Mouse (Mus musculus): ENCODE measurements around the gene Rgcc. TPM values are rescaled to one million over a fixed set of nuclear protein-coding genes. Genes with fewer than 3 reads are reported as not detected.
A peak's percentile ranks its signal among the peaks of the same experiment; 100 is the strongest.

Gene Rgcc
- polyA plus RNA-seq, 1 experiment from 2014 or later: 28.7 TPM

DNA sequence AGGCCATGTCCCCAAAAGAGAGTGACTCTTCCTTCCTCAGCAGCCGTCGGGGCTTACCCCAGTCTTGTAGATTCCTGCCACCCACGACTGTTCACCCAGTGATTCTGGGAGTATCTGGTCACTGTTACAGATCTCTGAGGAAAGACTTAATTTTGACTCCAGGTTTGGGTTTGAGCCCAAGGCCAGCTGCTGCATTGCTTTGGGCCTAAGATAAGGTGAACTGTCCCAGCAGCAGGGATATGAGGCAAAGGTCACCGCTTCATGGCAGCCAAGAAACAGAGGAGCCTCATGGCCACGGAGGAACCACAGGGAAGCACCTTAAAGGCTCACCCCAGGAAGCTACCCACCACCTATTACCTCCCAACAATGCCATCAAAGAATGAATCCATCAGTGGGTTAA is 44.8 kb downstream of the Rgcc start:
- H3K36me3 ChIP-seq: no peaks in the 10 kb centered on the region
- H3K27me3 ChIP-seq: no peaks in the 10 kb centered on the region
- H3K4me2 ChIP-seq: no peak overlapping the region
- H3K4me3 ChIP-seq (replicated peaks): no peak overlapping the region
- H3K9ac ChIP-seq: no peak overlapping the region
- no peak for ATAC-seq (replicated peaks; ENCODE audit: low FRiP score)
- H3K27ac ChIP-seq: no peak overlapping the region
- 88% methylated on average over 5 of the region's 5 CpGs for WGBS
- H3K9me3 ChIP-seq (replicated peaks): no peaks in the 10 kb centered on the region
- no peaks in the 10 kb centered on the region for H3K4me1 ChIP-seq

DNA sequence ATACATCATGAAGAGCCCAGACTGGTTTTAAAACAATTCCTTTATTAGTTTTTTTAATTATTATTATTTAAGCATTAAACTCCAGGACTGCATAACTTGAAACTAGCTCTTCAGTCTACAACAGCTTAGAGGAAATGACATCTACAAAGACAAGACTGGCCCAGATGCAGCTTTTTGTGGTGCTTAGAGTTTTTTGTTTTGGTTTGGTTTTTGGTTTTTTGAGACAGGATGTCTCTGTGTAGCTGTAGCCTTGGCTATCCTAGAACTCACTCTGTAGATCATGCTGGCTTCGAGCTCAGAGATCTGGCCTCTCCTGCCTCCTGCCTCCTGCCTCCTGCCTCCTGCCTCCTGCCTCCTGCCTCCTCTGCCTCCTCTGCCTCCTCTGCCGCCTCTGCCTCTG is 45.7 kb downstream of the Rgcc start:
- WGBS: 87% methylated on average over 2 of the region's 2 CpGs
- H3K9me3 ChIP-seq (replicated peaks): no peaks in the 10 kb centered on the region
- no peak overlapping the region for H3K4me3 ChIP-seq (replicated peaks)
- H3K4me2 ChIP-seq: no peak overlapping the region
- H3K27me3 ChIP-seq: no peaks in the 10 kb centered on the region
- H3K9ac ChIP-seq: no peak overlapping the region
- no peak overlapping the region for H3K27ac ChIP-seq
- ATAC-seq (replicated peaks; ENCODE audit: low FRiP score): no peak
- 0 out of 2 replicates have a peak, but pooled peaks cover 4% of the 10 kb centered on the region for H3K4me1 ChIP-seq
- no peaks in the 10 kb centered on the region for H3K36me3 ChIP-seq

DNA sequence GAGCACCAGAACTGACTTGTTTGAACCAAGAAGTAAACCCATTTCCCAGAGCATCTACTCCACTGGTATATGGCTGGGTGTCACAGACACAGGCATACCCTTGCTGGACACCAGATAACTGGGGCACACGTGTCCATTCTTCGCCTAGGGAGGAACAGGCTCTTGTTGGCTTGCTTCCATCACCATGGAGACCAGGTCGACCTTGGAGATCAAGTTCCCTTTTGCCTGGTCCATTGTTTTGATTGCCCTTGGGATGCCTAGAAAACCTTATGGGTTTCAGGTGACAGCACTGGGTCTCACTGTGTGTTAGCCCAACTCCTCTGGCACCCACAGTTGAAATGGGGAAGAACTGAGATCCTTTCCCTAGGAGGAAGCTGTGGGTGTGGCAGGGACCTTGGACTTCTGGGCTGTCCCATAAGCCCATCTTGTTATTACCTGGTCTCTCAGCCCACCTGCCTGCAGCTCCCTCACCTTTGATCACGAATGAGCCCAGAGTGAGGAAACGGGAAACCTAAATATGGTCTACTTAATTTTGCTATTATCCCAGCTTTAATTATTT is 49.6 kb downstream of the Rgcc start:
- no peaks in the 10 kb centered on the region for H3K36me3 ChIP-seq
- 57% methylated on average over 5 of the region's 5 CpGs for WGBS
- ATAC-seq (replicated peaks; ENCODE audit: low FRiP score): peak; percentile 86
- 0 out of 2 replicates have a peak, but pooled peaks cover 4% of the 10 kb centered on the region for H3K4me1 ChIP-seq
- no peak overlapping the region for H3K4me3 ChIP-seq (replicated peaks)
- no peak overlapping the region for H3K9ac ChIP-seq
- H3K9me3 ChIP-seq (replicated peaks): no peaks in the 10 kb centered on the region
- H3K27ac ChIP-seq: no peak overlapping the region
- H3K4me2 ChIP-seq: no peak overlapping the region
- no peaks in the 10 kb centered on the region for H3K27me3 ChIP-seq

DNA sequence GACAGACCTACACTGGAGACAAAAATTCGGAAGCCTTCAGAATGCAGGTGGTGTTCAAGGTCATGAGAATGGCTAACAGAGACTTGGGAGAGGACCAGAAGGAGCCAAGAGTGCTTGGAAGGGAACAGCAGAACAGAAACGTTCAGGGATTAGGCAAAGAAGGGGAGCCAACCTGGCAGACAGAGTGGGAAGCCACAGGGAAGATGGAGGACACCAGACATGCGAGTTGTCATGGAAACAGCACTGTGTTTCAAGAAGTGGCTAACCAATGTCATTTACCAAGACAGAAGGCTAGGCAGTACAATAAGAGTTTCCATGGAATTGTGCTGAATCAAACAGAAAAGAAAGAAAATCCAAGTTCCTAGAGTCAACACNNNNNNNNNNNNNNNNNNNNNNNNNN is 56.9 kb downstream of the Rgcc start:
- H3K9ac ChIP-seq: no peak overlapping the region
- ATAC-seq (replicated peaks; ENCODE audit: low FRiP score): no peak
- H3K27me3 ChIP-seq: no peaks in the 10 kb centered on the region
- no peaks in the 10 kb centered on the region for H3K9me3 ChIP-seq (replicated peaks)
- no peak overlapping the region for H3K4me3 ChIP-seq (replicated peaks)
- no peak overlapping the region for H3K4me2 ChIP-seq
- no peaks in the 10 kb centered on the region for H3K36me3 ChIP-seq
- WGBS: 72% methylated on average over 3 of the region's 3 CpGs
- no peaks in the 10 kb centered on the region for H3K4me1 ChIP-seq
- no peak overlapping the region for H3K27ac ChIP-seq

DNA sequence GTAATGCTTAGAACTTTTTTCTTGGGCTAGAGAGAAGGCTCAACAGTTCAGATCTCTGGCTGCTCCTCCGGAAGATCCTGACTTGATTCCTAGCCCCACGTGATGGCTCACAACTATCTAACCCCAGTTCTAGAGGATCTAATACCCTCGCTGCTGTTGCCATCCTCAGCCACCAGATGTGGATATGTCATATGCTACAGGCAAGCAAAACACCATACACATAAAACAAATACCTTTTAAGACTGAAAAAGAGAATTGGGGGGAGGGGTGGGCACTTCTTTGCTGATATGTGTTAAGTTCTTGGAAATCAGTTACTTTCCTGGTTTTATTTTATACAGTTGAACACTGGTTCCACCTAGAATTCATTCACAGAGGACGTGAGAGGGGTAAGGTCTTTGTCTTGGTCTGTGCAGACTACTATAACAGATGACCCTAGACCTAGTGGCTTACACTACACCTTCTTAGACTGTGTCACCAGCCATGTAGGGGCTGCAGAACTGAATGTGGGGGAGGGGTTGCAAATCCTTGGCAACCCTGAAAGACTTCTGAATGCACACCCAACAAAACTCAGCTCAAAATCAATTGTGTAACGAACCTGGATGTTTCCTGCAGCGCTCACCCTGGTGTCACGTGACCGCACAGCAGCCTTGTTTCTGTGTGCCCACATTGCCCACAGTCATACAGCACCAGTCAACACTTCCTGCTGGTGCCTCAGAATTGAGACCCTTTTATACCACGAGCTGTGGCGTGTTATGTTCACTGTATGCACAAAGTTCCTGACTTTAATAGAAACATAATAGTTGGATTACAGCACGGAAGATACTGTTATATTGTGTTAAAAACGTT is 58.2 kb downstream of the Rgcc start:
- H3K9me3 ChIP-seq (replicated peaks): no peaks in the 10 kb centered on the region
- H3K9ac ChIP-seq: no peak overlapping the region
- H3K27ac ChIP-seq: no peak overlapping the region
- no peak overlapping the region for H3K4me3 ChIP-seq (replicated peaks)
- H3K4me1 ChIP-seq: no peaks in the 10 kb centered on the region
- WGBS: 87% methylated on average over 12 of the region's 12 CpGs
- H3K36me3 ChIP-seq: no peaks in the 10 kb centered on the region
- no peaks in the 10 kb centered on the region for H3K27me3 ChIP-seq
- no peak overlapping the region for H3K4me2 ChIP-seq
- no peak for ATAC-seq (replicated peaks; ENCODE audit: low FRiP score)

DNA sequence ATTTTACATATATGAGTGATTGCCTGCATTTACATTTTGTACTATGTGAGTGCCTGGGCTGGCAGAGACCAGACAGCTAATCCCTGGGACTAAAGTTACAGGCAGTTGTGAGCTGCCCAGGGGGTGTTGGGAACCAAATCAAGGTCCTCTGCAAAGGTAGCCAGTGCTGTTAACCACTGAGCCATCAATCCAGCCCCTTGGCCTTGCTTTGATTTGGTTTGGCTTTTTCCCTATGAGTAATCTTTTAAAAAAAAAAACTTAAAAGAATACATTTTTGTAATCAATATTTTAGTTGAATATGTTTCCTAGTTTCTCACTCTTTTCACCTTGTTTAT is 59.1 kb downstream of the Rgcc start:
- no peak for ATAC-seq (replicated peaks; ENCODE audit: low FRiP score)
- no peaks in the 10 kb centered on the region for H3K36me3 ChIP-seq
- H3K4me1 ChIP-seq: no peaks in the 10 kb centered on the region
- no peak overlapping the region for H3K27ac ChIP-seq
- H3K27me3 ChIP-seq: no peaks in the 10 kb centered on the region
- H3K4me2 ChIP-seq: no peak overlapping the region
- no peak overlapping the region for H3K4me3 ChIP-seq (replicated peaks)
- H3K9ac ChIP-seq: no peak overlapping the region
- H3K9me3 ChIP-seq (replicated peaks): no peaks in the 10 kb centered on the region

DNA sequence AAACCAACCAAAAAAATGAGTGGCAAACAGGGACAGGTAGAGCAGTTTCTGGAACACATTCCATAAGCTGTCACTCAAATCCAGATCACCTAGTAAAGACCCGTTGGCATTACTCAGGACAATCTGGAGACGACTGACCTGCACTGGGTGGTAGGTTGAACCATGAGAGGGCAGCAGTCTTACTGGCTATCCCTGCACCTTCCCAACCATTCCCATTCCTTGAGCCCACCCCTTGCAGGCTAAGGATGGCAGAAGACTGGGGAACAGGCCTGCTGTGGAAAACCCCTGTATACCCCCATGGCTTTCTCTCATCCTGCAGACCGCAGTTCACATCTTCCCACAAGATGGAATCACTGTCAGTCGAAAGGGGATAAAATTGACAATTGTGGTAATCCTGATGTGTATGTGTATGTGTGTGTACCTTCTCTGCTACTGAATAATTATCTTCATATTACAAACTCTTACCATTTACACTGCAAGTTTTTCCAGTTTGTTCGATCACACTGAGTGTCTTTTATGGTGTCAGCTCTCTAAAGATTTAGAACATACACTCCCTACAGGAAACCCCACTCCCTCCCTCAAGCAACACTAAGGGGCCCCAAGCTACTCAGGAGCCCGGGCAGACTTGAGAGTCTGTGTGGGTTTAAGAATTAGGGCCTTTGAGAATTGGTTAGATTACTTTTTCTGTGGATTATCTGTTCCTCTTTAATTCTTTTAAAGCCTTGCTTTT is 59.6 kb downstream of the Rgcc start:
- Histone ChIP-seq H3K9ac (no peak overlapping the region), H3K4me2 (no peak overlapping the region), H3K4me3 (replicated peaks) (no peak overlapping the region), H3K4me1 (no peaks in the 10 kb centered on the region), H3K36me3 (no peaks in the 10 kb centered on the region), H3K9me3 (replicated peaks) (no peaks in the 10 kb centered on the region), H3K27me3 (no peaks in the 10 kb centered on the region), H3K27ac (no peak overlapping the region)
- WGBS: 69% methylated on average over 6 of the region's 6 CpGs
- ATAC-seq (replicated peaks; ENCODE audit: low FRiP score): no peak

DNA sequence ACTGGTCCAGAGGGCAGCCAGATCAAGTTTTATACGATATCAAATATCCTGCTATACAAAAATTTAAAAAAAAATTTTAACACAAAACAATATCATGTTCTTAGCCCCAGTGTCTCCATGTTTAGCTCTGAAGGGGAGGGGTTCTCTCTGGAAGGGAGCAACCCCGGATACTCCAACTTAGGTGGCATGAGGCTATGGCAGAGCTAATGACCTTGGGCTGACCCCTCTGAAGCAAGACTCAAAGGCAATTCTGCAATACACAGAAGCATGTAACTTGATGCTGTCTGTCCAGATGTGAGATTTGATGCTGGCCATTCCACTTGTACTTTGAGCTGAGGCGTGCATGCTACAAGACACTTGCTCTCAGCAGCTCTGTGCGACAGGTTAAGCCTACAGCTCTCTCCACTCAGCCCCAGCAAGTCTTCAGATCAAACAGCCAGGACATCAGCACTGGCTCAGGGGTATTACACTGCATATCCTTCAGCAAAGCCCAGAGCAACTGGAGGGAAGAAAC is 60.3 kb downstream of the Rgcc start:
- Histone ChIP-seq H3K9me3 (replicated peaks) (no peaks in the 10 kb centered on the region), H3K4me1 (no peaks in the 10 kb centered on the region), H3K27ac (no peak overlapping the region), H3K4me3 (replicated peaks) (no peak overlapping the region), H3K36me3 (no peaks in the 10 kb centered on the region), H3K27me3 (no peaks in the 10 kb centered on the region), H3K9ac (no peak overlapping the region), H3K4me2 (no peak overlapping the region)
- 48% methylated on average over 4 of the region's 4 CpGs for WGBS
- ATAC-seq (replicated peaks; ENCODE audit: low FRiP score): no peak; the same call in 1 of the 2 replicates

DNA sequence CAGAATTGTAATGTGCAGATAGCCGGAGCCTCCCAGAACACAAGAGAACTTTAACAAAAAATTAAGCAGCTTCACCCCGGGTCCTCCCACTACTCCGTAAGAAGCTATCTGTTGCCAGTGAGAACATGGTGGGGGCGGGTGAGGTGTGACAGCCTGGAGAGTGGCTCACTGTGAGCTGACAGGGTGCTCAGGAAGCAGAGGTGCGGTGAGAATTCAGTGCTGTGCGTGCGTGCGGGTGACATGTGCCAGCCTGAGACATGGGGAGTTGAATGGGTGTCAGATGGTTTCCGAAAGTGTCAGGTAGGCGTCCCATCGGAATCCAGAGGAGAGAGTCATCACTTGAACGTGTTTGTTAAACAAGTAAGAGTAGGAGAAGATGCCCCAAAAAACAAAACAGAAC is 62.0 kb downstream of the Rgcc start:
- H3K27ac ChIP-seq: no peak overlapping the region
- H3K4me3 ChIP-seq (replicated peaks): no peak overlapping the region
- H3K36me3 ChIP-seq: no peaks in the 10 kb centered on the region
- WGBS: 88% methylated on average over 12 of the region's 12 CpGs
- H3K9ac ChIP-seq: no peak overlapping the region
- H3K4me2 ChIP-seq: no peak overlapping the region
- H3K27me3 ChIP-seq: no peaks in the 10 kb centered on the region
- H3K9me3 ChIP-seq (replicated peaks): no peaks in the 10 kb centered on the region
- H3K4me1 ChIP-seq: no peaks in the 10 kb centered on the region
- no peak for ATAC-seq (replicated peaks; ENCODE audit: low FRiP score)

Other genes with a start within 250 kb of the Rgcc start
- 0.14 TPM in 1 of 2 replicates, not detected in the other for gene Zfp957, start 54.3 kb downstream of the Rgcc start, polyA plus RNA-seq (2015; fragmentation: Nextera tagmentation; extraction: Ambion mirVana)
- 46.1 and 46.8 TPM in 2 replicates for gene Naa16, start 89.1 kb upstream of the Rgcc start, polyA plus RNA-seq (2015; fragmentation: Nextera tagmentation; extraction: Ambion mirVana)
- gene Mtrf1, start 96.1 kb upstream of the Rgcc start, polyA plus RNA-seq (2015; fragmentation: Nextera tagmentation; extraction: Ambion mirVana): 10.5 and 11.3 TPM in 2 replicates
- 11.5 and 11.8 TPM in 2 replicates for gene Kbtbd7, start 124.9 kb upstream of the Rgcc start, polyA plus RNA-seq (2015; fragmentation: Nextera tagmentation; extraction: Ambion mirVana)
- gene Kbtbd6, start 150.2 kb upstream of the Rgcc start, polyA plus RNA-seq (2015; fragmentation: Nextera tagmentation; extraction: Ambion mirVana): 3.5 and 3.7 TPM in 2 replicates
- gene Elf1, start 179.5 kb upstream of the Rgcc start, polyA plus RNA-seq (2015; fragmentation: Nextera tagmentation; extraction: Ambion mirVana): 13.7 and 14.7 TPM in 2 replicates
- 40.8 and 41.2 TPM in 2 replicates for gene Wbp4, start 179.9 kb upstream of the Rgcc start, polyA plus RNA-seq (2015; fragmentation: Nextera tagmentation; extraction: Ambion mirVana)

All from kidney, embryonic 15.5 days (tissue).